Mouse (Mus musculus): ENCODE results near the gene Cyb5rl.

GRCm38 (mm10) chr4:107119056-107119455 lies 52.3 kb downstream of the Cyb5rl start:
- TF ChIP-seq CTCF (IDR thresholded peaks at IDR 0.05; ENCODE audit: low read depth) = no peak
- no peak for TF ChIP-seq EP300 (IDR thresholded peaks at IDR 0.05; ENCODE audit: low read depth)

All from heart, postnatal 0 days (tissue).